8 mouse cellular contexts compared by ENCODE assay signal in genomic region chr2:4300816-4301215, GRCm38 (mm10).
DNase-seq lines count a peak whose midpoint lies in the region; ATAC-seq and TF ChIP-seq lines count a peak whose summit lies in the region.

No protein-coding gene starts in this region.

- no peaks in the 10 kb centered on the region for H3K9me3 ChIP-seq in heart, embryonic 10.5 days
- H3K9me3 ChIP-seq in midbrain, embryonic 11.5 days (ENCODE audit: control insufficient read depth, low read length): no peaks in the 10 kb centered on the region

- no peaks in the 10 kb centered on the region for H3K36me3 ChIP-seq in heart, embryonic 10.5 days
- no peaks in the 10 kb centered on the region for H3K36me3 ChIP-seq in midbrain, embryonic 11.5 days (ENCODE audit: control insufficient read depth, insufficient read depth, low read length)

- DNase-seq in heart, embryonic 10.5 days (ENCODE audit: low spot score): no peak
- no peak for DNase-seq in heart, postnatal 25 days (ENCODE audit: low spot score)
- peak; percentile 41 to 51 for DNase-seq in heart, postnatal 10 days
- peak; percentile 91 for DNase-seq in midbrain, embryonic 11.5 days (ENCODE audit: low spot score, missing footprints)
- DNase-seq in thymus, adult 18-20 months: no peak
- DNase-seq in spleen, adult 18-20 months: no peak
- no peak for DNase-seq in c-Kit-positive CD71-positive TER-119-positive erythroid progenitor cells, embryonic 14.5 days (ENCODE audit: low spot score)

- H3K4me2 ChIP-seq in midbrain, embryonic 11.5 days: 0 out of 2 replicates have a peak overlapping the region, but pooled peaks have one; percentile 11

- TF ChIP-seq CTCF in bone marrow, adult 2 months (IDR thresholded peaks at IDR 0.05; ENCODE audit: control insufficient read depth, insufficient read depth, low read length): no peak

- intact Hi-C loops in heart, postnatal 25 days (cut with DNase I): no loop called here
- intact Hi-C loops in heart, postnatal 10 days (cut with DNase I): no loop called here

- no peak overlapping the region for H3K9ac ChIP-seq in midbrain, embryonic 11.5 days (ENCODE audit: low read length)

- H3K4me3 ChIP-seq in heart, embryonic 10.5 days: peak overlapping the region; percentile 61
- peak overlapping the region; percentile 5 for H3K4me3 ChIP-seq in bone marrow, adult 2 months (replicated peaks; ENCODE audit: control insufficient read depth, low read depth, low read length)
- no peak overlapping the region for H3K4me3 ChIP-seq in midbrain, embryonic 11.5 days (ENCODE audit: low read depth, low read length)

- H3K27ac ChIP-seq in heart, embryonic 10.5 days: peak overlapping the region; percentile 92
- H3K27ac ChIP-seq in bone marrow, adult 2 months (ENCODE audit: control insufficient read depth, insufficient read depth, low read depth, low read length, poor library complexity): no peak overlapping the region
- no peak overlapping the region for H3K27ac ChIP-seq in midbrain, embryonic 11.5 days (ENCODE audit: low read depth, low read length)

- 12% methylated on average over 8 of the region's 8 CpGs for WGBS in heart, embryonic 10.5 days
- WGBS in bone marrow, adult 2 months: 4% methylated on average over 8 of the region's 8 CpGs
- 56% methylated on average over 8 of the region's 8 CpGs for WGBS in midbrain, embryonic 11.5 days

- no peak for TF ChIP-seq POLR2A in bone marrow, adult 2 months (IDR thresholded peaks at IDR 0.05; ENCODE audit: borderline replicate concordance, control insufficient read depth, low read depth, low read length)

- no peaks in the 10 kb centered on the region for H3K27me3 ChIP-seq in heart, embryonic 10.5 days (ENCODE audit: insufficient read depth, poor library complexity, severe bottlenecking)
- H3K27me3 ChIP-seq in midbrain, embryonic 11.5 days (ENCODE audit: control insufficient read depth, insufficient read depth, low read length): no peaks in the 10 kb centered on the region

- H3K4me1 ChIP-seq in heart, embryonic 10.5 days: peaks cover 56% of the 10 kb centered on the region
- H3K4me1 ChIP-seq in bone marrow, adult 2 months (ENCODE audit: control insufficient read depth, insufficient read depth, low read length): no peaks in the 10 kb centered on the region; the same call in 1 of the 2 replicates
- peaks cover 20% of the 10 kb centered on the region for H3K4me1 ChIP-seq in midbrain, embryonic 11.5 days (ENCODE audit: control insufficient read depth, insufficient read depth, low read length)

- ATAC-seq in midbrain, embryonic 11.5 days (ENCODE audit: low FRiP score): no peak

Comparison
In these comparisons a context has a peak if more than half of its experiments do, and no peak if none do; other contexts are left out.
1. DNase-seq: peak in heart, postnatal 10 days (2 of 2) and midbrain, embryonic 11.5 days (single experiment); none in heart, embryonic 10.5 days (single experiment), heart, postnatal 25 days (single experiment), thymus, adult 18-20 months (0 of 2), spleen, adult 18-20 months (0 of 2) and c-Kit-positive CD71-positive TER-119-positive erythroid progenitor cells, embryonic 14.5 days (single experiment).